Mouse (Mus musculus) limb, embryonic 14.5 days (tissue): ENCODE measurements around the gene Osbpl3. TPM values are rescaled to one million over a fixed set of nuclear protein-coding genes. Genes with fewer than 3 reads are reported as not detected.
A peak's percentile ranks its signal among the peaks of the same experiment; 100 is the strongest.

Source experiments
- ATAC-seq: fragments of 200-750 bp; cut with Nextera tagmentation; 2 replicates; pipeline ENCODE4 v1.8.0; 2017; ENCODE audit warnings: low read depth, moderate number of reproducible peaks, moderate TSS enrichment; ENCODE audit not compliant: low FRiP score
- DNase-seq: peaks from one replicate; pipeline ENCODE4 v3.0.0-alpha.2; 2015; ENCODE audit warnings: low spot score
- H3K27ac ChIP-seq: fragments of 300-500 bp; sonication (generic); replicated peaks from 2 replicates; pipeline ENCODE4 v1.5.1; 2014; ENCODE audit warnings: low read depth, mild to moderate bottlenecking, low read length, moderate library complexity, mixed read lengths
- H3K27me3 ChIP-seq: fragments of 300-500 bp; sonication (generic); 2 replicates; pipeline ENCODE4 v1.6.1; 2014; ENCODE audit warnings: low read length, mixed read lengths; ENCODE audit not compliant: control insufficient read depth, insufficient read depth
- H3K36me3 ChIP-seq: fragments of 300-500 bp; sonication (generic); 2 replicates; pipeline ENCODE4 v1.6.1; 2014; ENCODE audit warnings: mild to moderate bottlenecking, low read length, moderate library complexity, mixed read lengths; ENCODE audit not compliant: control insufficient read depth, insufficient read depth
- H3K4me1 ChIP-seq: fragments of 300-500 bp; sonication (generic); 2 replicates; pipeline ENCODE4 v1.6.1; 2014; ENCODE audit warnings: antibody characterized with exemption, low read length, mixed read lengths; ENCODE audit not compliant: control insufficient read depth, insufficient read depth
- H3K4me2 ChIP-seq: fragments of 300-500 bp; sonication (generic); replicated peaks from 2 replicates; pipeline ENCODE4 v1.6.1; 2014; ENCODE audit warnings: low read depth, mild to moderate bottlenecking, low read length, moderate library complexity; ENCODE audit not compliant: severe bottlenecking
- H3K4me3 ChIP-seq: fragments of 300-500 bp; sonication (generic); replicated peaks from 2 replicates; pipeline ENCODE4 v1.5.1; 2014; ENCODE audit warnings: low read length
- H3K9ac ChIP-seq: fragments of 300-500 bp; sonication (generic); 2 replicates; pipeline ENCODE4 v1.6.1; 2014; ENCODE audit warnings: mild to moderate bottlenecking, low read depth, low read length, moderate library complexity; ENCODE audit not compliant: severe bottlenecking
- H3K9me3 ChIP-seq: fragments of 300-500 bp; sonication (generic); 2 replicates; pipeline ENCODE4 v1.6.1; 2016; ENCODE audit warnings: low read length; ENCODE audit not compliant: control insufficient read depth
- POLR2A ChIP-seq: fragments of 200-500 bp; IDR thresholded peaks from 2 replicates; pipeline ENCODE4 v1.8.0; 2012; ENCODE audit warnings: inconsistent platforms, mild to moderate bottlenecking, moderate library complexity, borderline replicate concordance; ENCODE audit not compliant: insufficient read depth, insufficient read length; ENCODE audit errors: extremely low read depth
- WGBS: fragments of 180-500 bp; shearing (Covaris S2); extraction: QIAGEN DNeasy Blood & Tissue Kit; methylation state at CpG from one replicate; pipeline ENCODE4 v1.1.7; 2014; 5-methylcytosine and 5-hydroxymethylcytosine counted together
- polyA plus RNA-seq, 2 experiments: library from polyadenylated mRNA; depleted of rRNA in 1 of 2; stranded (reverse) in 1 of 2; unstranded in 1 of 2; fragments of >200 nt; fragmentation: Nextera tagmentation in 1 of 2; extraction: Ambion mirVana in 1 of 2; gene quantifications; 2 replicates each; pipeline versions ENCODE4 v1.2.1 to v1.2.3; 2012 to 2014

Gene Osbpl3
- polyA plus RNA-seq, 2 experiments: 10.9 to 19.8 TPM

GRCm38 (mm10) chr6:50382196-50382595 is 73.8 kb downstream of the Osbpl3 start:
- no peak for ATAC-seq
- no peak for DNase-seq
- Histone ChIP-seq H3K4me3 (no peak overlapping the region), H3K9ac (no peak overlapping the region), H3K4me2 (peak overlapping the region; percentile 36), H3K27ac (0 out of 2 replicates have a peak overlapping the region, but pooled peaks have one; percentile 9), H3K36me3 (no peaks in the 10 kb centered on the region), H3K9me3 (no peaks in the 10 kb centered on the region), H3K27me3 (no peaks in the 10 kb centered on the region), H3K4me1 (peaks cover 43% of the 10 kb centered on the region)
- TF ChIP-seq POLR2A: no peak
- WGBS: 42% methylated on average over 8 of the region's 8 CpGs

GRCm38 (mm10) chr6:50381504-50382091 is 74.4 kb downstream of the Osbpl3 start:
- DNase-seq (no peak), ATAC-seq (peak; percentile 61; the same call in 1 of the 2 replicates)
- H3K9ac ChIP-seq: no peak overlapping the region
- H3K9me3 ChIP-seq: no peaks in the 10 kb centered on the region
- H3K27ac ChIP-seq: no peak overlapping the region
- no peak overlapping the region for H3K4me3 ChIP-seq
- peaks cover 43% of the 10 kb centered on the region for H3K4me1 ChIP-seq
- TF ChIP-seq POLR2A: no peak
- WGBS: 6% methylated on average over 11 of the region's 11 CpGs
- no peaks in the 10 kb centered on the region for H3K36me3 ChIP-seq
- H3K27me3 ChIP-seq: no peaks in the 10 kb centered on the region
- peak overlapping the region; percentile 36 for H3K4me2 ChIP-seq

- Histone ChIP-seq H3K27ac (0 out of 2 replicates have a peak overlapping the region, but pooled peaks have one; percentile 1), H3K4me1 (peaks cover 46% of the 10 kb centered on the region), H3K9me3 (no peaks in the 10 kb centered on the region), H3K4me2 (no peak overlapping the region), H3K36me3 (no peaks in the 10 kb centered on the region), H3K27me3 (no peaks in the 10 kb centered on the region), H3K9ac (no peak overlapping the region), H3K4me3 (no peak overlapping the region)
- WGBS: 27% methylated on average over 4 of the region's 4 CpGs
- DNase-seq (peak; percentile 55), ATAC-seq (no peak)
- no peak for TF ChIP-seq POLR2A
These were observed 76.3 kb downstream of the Osbpl3 start for GRCm38 (mm10) chr6:50379740-50380139.

GRCm38 (mm10) chr6:50379136-50379535 is 76.9 kb downstream of the Osbpl3 start:
- DNase-seq (no peak), ATAC-seq (no peak)
- Histone ChIP-seq H3K27me3 (no peaks in the 10 kb centered on the region), H3K36me3 (no peaks in the 10 kb centered on the region), H3K27ac (0 out of 2 replicates have a peak overlapping the region, but pooled peaks have one; percentile 1), H3K4me1 (peaks cover 46% of the 10 kb centered on the region), H3K9ac (no peak overlapping the region), H3K9me3 (no peaks in the 10 kb centered on the region), H3K4me2 (no peak overlapping the region), H3K4me3 (no peak overlapping the region)
- TF ChIP-seq POLR2A: no peak
- 30% methylated on average over 5 of the region's 5 CpGs for WGBS

- Histone ChIP-seq H3K9ac (no peak overlapping the region), H3K9me3 (no peaks in the 10 kb centered on the region), H3K27me3 (no peaks in the 10 kb centered on the region), H3K36me3 (no peaks in the 10 kb centered on the region), H3K4me1 (peaks cover 46% of the 10 kb centered on the region), H3K4me2 (peak overlapping the region; percentile 9; the same call in 1 of the 2 replicates), H3K27ac (no peak overlapping the region), H3K4me3 (no peak overlapping the region)
- DNase-seq (peak; percentile 38), ATAC-seq (no peak)
- 46% methylated on average over 21 of the region's 21 CpGs for WGBS
- no peak for TF ChIP-seq POLR2A
These were observed 78.0 kb downstream of the Osbpl3 start for GRCm38 (mm10) chr6:50377742-50378720.
